Mouse (Mus musculus) olfactory bulb, adult 2 months (tissue): ENCODE measurements at regions not wholly inside any gene's neighbourhood (a gene's known extent, or its start where the extent isn't known, plus 50 kb on each side); places are given as distances from the start of the nearest gene placed in this dataset.

ENCODE experiments used
- H3K27ac ChIP-seq: fragments of 200-500 bp; 2 replicates; pipeline ENCODE4 v1.5.1; 2012; ENCODE audit warnings: low read depth, low read length; ENCODE audit not compliant: insufficient read depth
- H3K4me1 ChIP-seq: fragments of 200-500 bp; 2 replicates; pipeline ENCODE4 v1.6.1; 2012; ENCODE audit warnings: low read length; ENCODE audit not compliant: control insufficient read depth, insufficient read depth
- H3K4me3 ChIP-seq: fragments of 200-500 bp; 2 replicates; pipeline ENCODE4 v1.5.1; 2012; ENCODE audit warnings: mild to moderate bottlenecking, low read depth, low read length, moderate library complexity; ENCODE audit not compliant: insufficient read depth
- CTCF ChIP-seq: fragments of 200-500 bp; IDR thresholded peaks from 2 replicates; pipeline ENCODE4 v1.5.1; 2012; ENCODE audit warnings: low read depth, mild to moderate bottlenecking, low read length, moderate library complexity; ENCODE audit not compliant: insufficient read depth
- POLR2A ChIP-seq: fragments of 200-500 bp; IDR thresholded peaks from 2 replicates; pipeline ENCODE4 v1.6.1; 2012; ENCODE audit warnings: mild to moderate bottlenecking, low read depth, low read length, moderate library complexity; ENCODE audit not compliant: insufficient read depth
- WGBS: fragments of 180-500 bp; shearing (Covaris S2); methylation state at CpG from one replicate; pipeline ENCODE4 v1.1.7; 2018; 5-methylcytosine and 5-hydroxymethylcytosine counted together

DNA sequence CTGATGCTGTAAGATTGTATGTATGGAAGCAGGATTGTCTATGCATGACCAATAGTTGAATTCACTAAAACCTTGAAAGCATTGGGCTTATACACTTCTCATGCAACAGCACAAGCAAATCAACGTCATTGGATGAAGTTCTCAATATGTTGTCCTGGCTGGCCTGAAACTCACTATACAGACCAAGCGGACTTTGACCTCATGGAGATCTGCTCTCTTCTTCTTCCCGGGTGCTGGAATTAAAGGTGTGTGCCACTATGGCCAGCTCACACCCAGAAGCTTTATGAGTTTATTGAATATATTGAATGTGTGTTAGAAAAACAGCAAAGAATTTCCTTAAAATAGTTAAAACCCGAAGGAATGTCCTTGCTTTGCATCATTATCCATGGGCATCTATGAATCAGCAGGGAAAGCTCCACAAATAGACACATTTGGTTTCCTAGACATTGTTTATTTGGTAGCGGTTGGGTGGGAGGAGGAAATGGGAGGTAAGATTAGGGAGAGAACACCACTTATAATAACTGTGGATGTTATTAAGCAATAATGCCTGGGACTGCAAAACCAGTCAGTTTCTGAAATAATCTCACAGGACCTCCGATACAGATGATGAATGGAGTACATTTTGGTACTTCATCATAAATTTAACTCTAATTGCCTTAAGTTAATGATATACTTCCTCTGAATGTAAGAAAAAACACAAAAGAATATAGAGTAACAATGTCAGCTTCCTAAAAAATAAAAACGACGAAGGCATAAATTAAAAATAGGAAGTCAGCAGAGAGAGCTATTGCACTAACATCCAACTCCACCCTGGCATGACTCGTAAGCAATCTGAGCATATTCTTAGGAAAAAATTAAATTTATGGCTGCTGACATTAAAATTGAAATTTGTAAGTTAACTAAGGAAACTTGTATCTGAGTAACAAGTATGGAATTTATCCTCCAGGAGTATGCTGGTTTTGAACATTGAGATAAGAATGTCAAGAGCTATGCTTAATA, 84.5 kb upstream of the Bmp2 start:
- WGBS = 61% methylated on average over 9 of the region's 9 CpGs
- H3K4me3 ChIP-seq = no peak overlapping the region
- no peak for TF ChIP-seq CTCF
- no peak for TF ChIP-seq POLR2A
- no peaks in the 10 kb centered on the region for H3K4me1 ChIP-seq
- H3K27ac ChIP-seq = no peak overlapping the region

DNA sequence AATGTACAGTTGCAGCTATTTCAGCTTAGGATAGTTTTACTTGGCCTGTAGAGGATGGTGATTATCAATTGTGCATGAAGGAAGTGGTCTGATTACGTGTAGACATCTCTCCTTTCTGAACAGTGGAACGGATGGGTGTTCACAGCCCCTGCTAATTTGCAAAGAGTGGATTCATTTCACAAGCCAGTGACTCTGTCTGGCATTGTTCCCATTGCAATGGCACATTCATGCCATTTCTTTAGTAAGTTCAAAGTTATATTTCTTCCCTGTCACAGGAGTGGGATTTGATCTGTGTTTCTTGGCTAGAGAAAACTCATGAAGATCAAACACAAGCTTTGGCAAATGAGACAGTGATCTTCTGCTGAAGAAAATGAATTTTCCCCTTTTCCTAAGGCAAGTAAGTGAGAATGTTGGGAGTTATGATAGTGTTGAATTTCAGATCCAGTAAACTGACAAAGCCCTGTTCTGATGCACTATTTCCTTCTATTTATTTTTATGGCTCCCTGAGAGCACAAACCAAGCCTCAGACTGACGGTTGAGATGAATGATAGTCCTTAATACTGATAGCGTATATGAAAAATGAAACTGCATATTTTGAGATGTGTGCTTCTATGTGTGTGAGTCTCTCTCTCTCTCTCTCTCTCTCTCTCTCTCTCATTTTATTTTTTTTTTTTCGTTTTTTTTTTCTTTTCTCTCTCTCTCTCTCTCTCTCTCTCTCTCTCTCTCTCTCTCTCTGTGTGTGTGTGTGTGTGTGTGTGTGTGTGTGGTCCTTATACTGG, 78.8 kb upstream of the Bmp2 start:
- H3K4me1 ChIP-seq = no peaks in the 10 kb centered on the region
- WGBS = 57% methylated on average over 5 of the region's 5 CpGs
- TF ChIP-seq POLR2A (no peak), CTCF (no peak)
- H3K27ac ChIP-seq = no peak overlapping the region
- no peak overlapping the region for H3K4me3 ChIP-seq

DNA sequence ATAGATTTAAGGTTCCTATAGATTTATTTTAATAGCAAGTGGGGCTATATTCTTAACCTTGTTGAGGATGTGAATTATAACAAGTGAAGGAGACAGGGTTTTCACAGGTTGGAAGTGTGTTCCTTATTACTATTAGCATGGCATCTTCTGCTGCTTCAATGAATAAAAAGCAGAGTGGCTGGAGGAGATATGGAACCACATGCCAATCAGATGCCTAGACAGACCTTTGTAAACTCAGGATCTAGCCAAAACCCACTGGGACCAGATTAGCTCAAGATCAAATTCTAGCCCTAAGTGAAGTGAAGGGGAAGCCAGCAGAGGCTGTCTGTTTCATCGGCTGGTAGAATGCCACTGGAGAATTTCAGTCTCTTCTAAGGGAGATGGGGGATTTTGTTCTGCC, 77.8 kb upstream of the Bmp2 start:
- H3K4me3 ChIP-seq = no peak overlapping the region
- no peak overlapping the region for H3K27ac ChIP-seq
- 97% methylated on average over 1 of the region's 1 CpGs for WGBS
- no peak for TF ChIP-seq CTCF
- no peak for TF ChIP-seq POLR2A
- H3K4me1 ChIP-seq = no peaks in the 10 kb centered on the region

DNA sequence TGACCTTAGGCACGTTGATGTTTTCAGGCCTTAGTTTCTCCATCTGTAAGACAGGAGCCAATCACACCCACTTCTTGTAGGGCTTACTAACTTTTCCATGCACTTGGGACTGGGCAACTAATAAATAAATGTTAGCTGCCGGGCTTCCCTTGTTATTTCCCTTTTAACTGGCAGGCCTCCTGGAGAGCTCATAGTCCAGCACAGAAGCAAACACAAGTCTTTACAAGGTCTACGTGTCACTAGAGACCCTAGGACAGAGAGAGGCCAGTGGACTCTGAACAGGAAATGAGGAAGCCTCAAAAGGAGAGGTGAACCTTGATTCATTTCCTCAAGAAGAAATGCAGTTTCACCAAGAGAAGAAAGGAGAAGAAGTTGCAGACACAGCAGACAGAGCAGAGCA, 71.1 kb upstream of the Bmp2 start:
- no peak overlapping the region for H3K27ac ChIP-seq
- no peak overlapping the region for H3K4me3 ChIP-seq
- H3K4me1 ChIP-seq = peaks cover 2% of the 10 kb centered on the region; the same call in 1 of the 2 replicates
- 80% methylated on average over 3 of the region's 3 CpGs for WGBS
- TF ChIP-seq POLR2A (no peak), CTCF (no peak)

- Histone ChIP-seq H3K27ac (no peak overlapping the region), H3K4me3 (no peak overlapping the region), H3K4me1 (peaks cover 2% of the 10 kb centered on the region; the same call in 1 of the 2 replicates)
- TF ChIP-seq CTCF (no peak), POLR2A (no peak)
- WGBS = 92% methylated on average over 6 of the region's 6 CpGs
These were observed 70.7 kb upstream of the Bmp2 start for GRCm38 (mm10) chr2:133481305-133481704.

GRCm38 (mm10) chr2:133481785-133482184, 70.2 kb upstream of the Bmp2 start:
- no peak for TF ChIP-seq POLR2A
- TF ChIP-seq CTCF = no peak
- Histone ChIP-seq H3K4me1 (peaks cover 2% of the 10 kb centered on the region; the same call in 1 of the 2 replicates), H3K4me3 (no peak overlapping the region), H3K27ac (no peak overlapping the region)
- WGBS = 80% methylated on average over 3 of the region's 3 CpGs

DNA sequence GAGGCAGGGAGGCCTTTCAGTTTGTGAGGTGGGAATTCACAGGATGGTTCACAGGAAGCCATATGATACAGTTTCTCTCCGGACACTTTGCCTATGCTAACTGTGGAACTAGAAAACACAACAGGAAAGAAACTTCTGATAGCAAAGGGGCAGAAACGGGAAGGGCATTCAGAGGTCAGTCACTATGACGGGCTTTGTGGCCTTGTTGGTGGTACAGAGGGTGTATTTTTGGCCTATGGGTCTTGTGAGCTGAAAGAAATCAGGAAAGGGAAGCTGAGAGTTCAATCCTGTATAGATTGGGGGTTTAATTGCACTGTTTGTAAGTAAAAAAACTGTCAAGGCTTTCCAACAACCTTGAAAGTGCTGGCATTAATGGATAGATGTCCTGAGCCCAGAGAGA, 56.5 kb upstream of the Bmp2 start:
- no peak overlapping the region for H3K27ac ChIP-seq
- 0 out of 2 replicates have a peak, but pooled peaks cover 2% of the 10 kb centered on the region for H3K4me1 ChIP-seq
- TF ChIP-seq POLR2A (no peak), CTCF (no peak)
- no peak overlapping the region for H3K4me3 ChIP-seq
- 91% methylated on average over 3 of the region's 3 CpGs for WGBS

- no peak for TF ChIP-seq POLR2A
- no peak for TF ChIP-seq CTCF
- Histone ChIP-seq H3K27ac (no peak overlapping the region), H3K4me3 (no peak overlapping the region), H3K4me1 (0 out of 2 replicates have a peak, but pooled peaks cover 2% of the 10 kb centered on the region)
These were observed 55.6 kb upstream of the Bmp2 start for GRCm38 (mm10) chr2:133496389-133496788.

GRCm38 (mm10) chr2:133497071-133497470, 54.9 kb upstream of the Bmp2 start:
- Histone ChIP-seq H3K4me3 (no peak overlapping the region), H3K4me1 (0 out of 2 replicates have a peak, but pooled peaks cover 2% of the 10 kb centered on the region), H3K27ac (no peak overlapping the region)
- 90% methylated on average over 4 of the region's 4 CpGs for WGBS
- TF ChIP-seq CTCF = no peak
- no peak for TF ChIP-seq POLR2A
